Mouse (Mus musculus) heart, embryonic 10.5 days (tissue): ENCODE data around the gene Diaph3. TPM values are rescaled to one million over a fixed set of nuclear protein-coding genes. Genes with fewer than 3 reads are reported as not detected.

Experiments
- DNase-seq: peaks from one replicate; pipeline ENCODE4 v3.0.0-alpha.2; 2017; ENCODE audit warnings: low spot score
- H3K27ac ChIP-seq: fragments of 300-500 bp; sonication (generic); 2 replicates; pipeline ENCODE4 v1.5.1; 2016; ENCODE audit warnings: mild to moderate bottlenecking
- H3K27me3 ChIP-seq: fragments of 300-500 bp; sonication (generic); 2 replicates; pipeline ENCODE4 v1.6.1; 2016; ENCODE audit warnings: mild to moderate bottlenecking; ENCODE audit not compliant: poor library complexity, insufficient read depth, severe bottlenecking
- H3K36me3 ChIP-seq: fragments of 300-500 bp; sonication (generic); 2 replicates; pipeline ENCODE4 v1.6.1; 2016; ENCODE audit warnings: mild to moderate bottlenecking, moderate library complexity
- H3K4me1 ChIP-seq: fragments of 300-500 bp; sonication (generic); 2 replicates; pipeline ENCODE4 v1.6.1; 2016; ENCODE audit warnings: mild to moderate bottlenecking
- H3K4me3 ChIP-seq: fragments of 300-500 bp; sonication (generic); 2 replicates; pipeline ENCODE4 v1.5.1; 2016; ENCODE audit warnings: mild to moderate bottlenecking, moderate library complexity
- H3K9me3 ChIP-seq: fragments of 300-500 bp; sonication (generic); 2 replicates; pipeline ENCODE4 v1.6.1; 2016; ENCODE audit warnings: mild to moderate bottlenecking, moderate library complexity
- WGBS: fragments of 180-500 bp; shearing (Covaris S2); methylation state at CpG from one replicate; pipeline ENCODE4 v1.1.7; 2016; 5-methylcytosine and 5-hydroxymethylcytosine counted together
- polyA plus RNA-seq: library from polyadenylated mRNA; unstranded; fragments of >200 nt; fragmentation: Nextera tagmentation; extraction: Ambion mirVana; gene quantifications from 2 replicates; pipeline ENCODE4 v1.2.1, GENCODE M21; 2016

Diaph3 gene
- polyA plus RNA-seq, result 16.2 and 17.1 TPM in 2 replicates

- DNase-seq, result peak; percentile 99
- WGBS, result under 1% methylated on average over 43 of the region's 43 CpGs
- no peaks in the 10 kb centered on the region for H3K9me3 ChIP-seq
Observed at GRCm38 (mm10) chr14:87140963-87141486, at the start of gene Diaph3. TSS of gene Diaph3 (minus strand) at chr14:87141235.

GRCm38 (mm10) chr14:87190685-87191084 is 49.6 kb upstream of the Diaph3 start:
- WGBS, result 74% methylated on average over 4 of the region's 4 CpGs
- DNase-seq, result no peak

More at GRCm38 (mm10) chr14:87140963-87141486, at the start of gene Diaph3:
- Histone ChIP-seq H3K4me3 (peak within 1 kb of the TSS; percentile 88), H3K27ac (peak within 1 kb of the TSS; percentile 93), H3K27me3 (no peaks in the 10 kb centered on the region), H3K4me1 (peaks cover 9% of the 10 kb centered on the region), H3K36me3 (peaks cover 9% of the 10 kb centered on the region; the same call in 1 of the 2 replicates)

GRCm38 (mm10) chr14:87171577-87171976 is 30.5 kb upstream of the Diaph3 start:
- H3K4me1 ChIP-seq, result no peaks in the 10 kb centered on the region
- no peak overlapping the region for H3K4me3 ChIP-seq
- DNase-seq, result no peak
- no peaks in the 10 kb centered on the region for H3K9me3 ChIP-seq
- 87% methylated on average over 6 of the region's 6 CpGs for WGBS
- no peaks in the 10 kb centered on the region for H3K27me3 ChIP-seq
- no peaks in the 10 kb centered on the region for H3K36me3 ChIP-seq
- no peak overlapping the region for H3K27ac ChIP-seq

More at GRCm38 (mm10) chr14:87190685-87191084, 49.6 kb upstream of the Diaph3 start:
- Histone ChIP-seq H3K36me3 (no peaks in the 10 kb centered on the region), H3K27me3 (no peaks in the 10 kb centered on the region), H3K9me3 (no peaks in the 10 kb centered on the region), H3K4me3 (no peak overlapping the region), H3K4me1 (no peaks in the 10 kb centered on the region), H3K27ac (no peak overlapping the region)

GRCm38 (mm10) chr14:87169151-87169550 is 28.1 kb upstream of the Diaph3 start:
- H3K27ac ChIP-seq, result no peak overlapping the region
- H3K4me3 ChIP-seq, result no peak overlapping the region
- no peaks in the 10 kb centered on the region for H3K4me1 ChIP-seq
- WGBS, result 75% methylated on average over 1 of the region's 1 CpGs
- no peaks in the 10 kb centered on the region for H3K27me3 ChIP-seq
- H3K36me3 ChIP-seq, result no peaks in the 10 kb centered on the region
- no peak for DNase-seq
- H3K9me3 ChIP-seq, result no peaks in the 10 kb centered on the region

GRCm38 (mm10) chr14:87155621-87156238 is 14.7 kb upstream of the Diaph3 start:
- no peak overlapping the region for H3K27ac ChIP-seq
- no peaks in the 10 kb centered on the region for H3K27me3 ChIP-seq
- WGBS, result 81% methylated on average over 9 of the region's 9 CpGs
- no peak for DNase-seq
- no peaks in the 10 kb centered on the region for H3K9me3 ChIP-seq
- no peak overlapping the region for H3K4me3 ChIP-seq
- no peaks in the 10 kb centered on the region for H3K4me1 ChIP-seq
- H3K36me3 ChIP-seq, result no peaks in the 10 kb centered on the region

GRCm38 (mm10) chr14:87149684-87150083 is 8.6 kb upstream of the Diaph3 start:
- WGBS, result 67% methylated on average over 6 of the region's 6 CpGs
- H3K9me3 ChIP-seq, result no peaks in the 10 kb centered on the region

GRCm38 (mm10) chr14:87146704-87147103 is 5.7 kb upstream of the Diaph3 start:
- 46% methylated on average over 3 of the region's 3 CpGs for WGBS

More at GRCm38 (mm10) chr14:87149684-87150083, 8.6 kb upstream of the Diaph3 start:
- no peak for DNase-seq
- H3K4me1 ChIP-seq, result 0 out of 2 replicates have a peak, but pooled peaks cover 2% of the 10 kb centered on the region
- no peaks in the 10 kb centered on the region for H3K27me3 ChIP-seq
- H3K4me3 ChIP-seq, result no peak overlapping the region
- H3K36me3 ChIP-seq, result no peaks in the 10 kb centered on the region
- no peak overlapping the region for H3K27ac ChIP-seq

GRCm38 (mm10) chr14:87145351-87145750 is 4.3 kb upstream of the Diaph3 start:
- no peaks in the 10 kb centered on the region for H3K9me3 ChIP-seq
- H3K4me3 ChIP-seq, result no peak overlapping the region
- 74% methylated on average over 3 of the region's 3 CpGs for WGBS
- peaks cover 8% of the 10 kb centered on the region; the same call in 1 of the 2 replicates for H3K4me1 ChIP-seq
- no peaks in the 10 kb centered on the region for H3K36me3 ChIP-seq
- no peak overlapping the region for H3K27ac ChIP-seq
- no peak for DNase-seq
- H3K27me3 ChIP-seq, result no peaks in the 10 kb centered on the region

More at GRCm38 (mm10) chr14:87146704-87147103, 5.7 kb upstream of the Diaph3 start:
- DNase-seq, result no peak
- no peak overlapping the region for H3K27ac ChIP-seq
- no peaks in the 10 kb centered on the region for H3K9me3 ChIP-seq
- H3K4me1 ChIP-seq, result 0 out of 2 replicates have a peak, but pooled peaks cover 3% of the 10 kb centered on the region
- no peak overlapping the region for H3K4me3 ChIP-seq
- no peaks in the 10 kb centered on the region for H3K27me3 ChIP-seq
- H3K36me3 ChIP-seq, result no peaks in the 10 kb centered on the region

- Histone ChIP-seq H3K4me3 (peak overlapping the region; percentile 88), H3K27ac (peak overlapping the region; percentile 93; the same call in 1 of the 2 replicates), H3K4me1 (peaks cover 12% of the 10 kb centered on the region), H3K27me3 (no peaks in the 10 kb centered on the region), H3K36me3 (peaks cover 9% of the 10 kb centered on the region; the same call in 1 of the 2 replicates), H3K9me3 (no peaks in the 10 kb centered on the region)
- no peak for DNase-seq
- WGBS, result 81% methylated on average over 11 of the region's 11 CpGs
Observed at GRCm38 (mm10) chr14:87141777-87142176, 742 bp upstream of the Diaph3 start.

GRCm38 (mm10) chr14:87140327-87140962 is 590 bp downstream of the Diaph3 start:
- 3% methylated on average over 17 of the region's 17 CpGs for WGBS
- no peaks in the 10 kb centered on the region for H3K9me3 ChIP-seq
- H3K36me3 ChIP-seq, result peaks cover 9% of the 10 kb centered on the region; the same call in 1 of the 2 replicates
- H3K4me1 ChIP-seq, result peaks cover 9% of the 10 kb centered on the region
- no peak for DNase-seq
- H3K4me3 ChIP-seq, result peak overlapping the region; percentile 88
- H3K27ac ChIP-seq, result peak overlapping the region; percentile 93
- no peaks in the 10 kb centered on the region for H3K27me3 ChIP-seq

GRCm38 (mm10) chr14:87126076-87126639 is 14.9 kb downstream of the Diaph3 start:
- no peak for DNase-seq
- Histone ChIP-seq H3K36me3 (no peaks in the 10 kb centered on the region), H3K4me1 (no peaks in the 10 kb centered on the region; the same call in none of the 2 replicates), H3K4me3 (no peak overlapping the region), H3K27me3 (no peaks in the 10 kb centered on the region), H3K27ac (no peak overlapping the region), H3K9me3 (no peaks in the 10 kb centered on the region)
- WGBS, result 92% methylated on average over 6 of the region's 6 CpGs

- no peak overlapping the region for H3K4me3 ChIP-seq
- no peaks in the 10 kb centered on the region for H3K9me3 ChIP-seq
- WGBS, result 91% methylated on average over 5 of the region's 5 CpGs
- H3K4me1 ChIP-seq, result no peaks in the 10 kb centered on the region; the same call in none of the 2 replicates
- no peak for DNase-seq
- no peaks in the 10 kb centered on the region for H3K27me3 ChIP-seq
- H3K27ac ChIP-seq, result no peak overlapping the region
- no peaks in the 10 kb centered on the region for H3K36me3 ChIP-seq
Observed at GRCm38 (mm10) chr14:87125492-87125891, 15.5 kb downstream of the Diaph3 start.

- no peaks in the 10 kb centered on the region; the same call in 1 of the 2 replicates for H3K4me1 ChIP-seq
- DNase-seq, result no peak
- H3K4me3 ChIP-seq, result no peak overlapping the region
- H3K36me3 ChIP-seq, result no peaks in the 10 kb centered on the region
- WGBS, result 91% methylated on average over 15 of the region's 15 CpGs
- no peaks in the 10 kb centered on the region for H3K9me3 ChIP-seq
- no peaks in the 10 kb centered on the region for H3K27me3 ChIP-seq
- no peak overlapping the region for H3K27ac ChIP-seq
Observed at GRCm38 (mm10) chr14:87123091-87123490, 17.9 kb downstream of the Diaph3 start.
